Mouse (Mus musculus) intestine, embryonic 15.5 days (tissue): ENCODE measurements around the gene Ralb. TPM values are rescaled to one million over a fixed set of nuclear protein-coding genes. Genes with fewer than 3 reads are reported as not detected.

Experiments used
- ATAC-seq: fragments of 200-750 bp; cut with Nextera tagmentation; 2 replicates; pipeline ENCODE4 v1.8.0; 2017; ENCODE audit warnings: moderate TSS enrichment, moderate library complexity
- H3K27ac ChIP-seq: fragments of 300-500 bp; sonication (generic); 2 replicates; pipeline ENCODE4 v1.5.1; 2015; ENCODE audit warnings: mild to moderate bottlenecking, inconsistent platforms
- H3K27me3 ChIP-seq: fragments of 300-500 bp; sonication (generic); replicated peaks from 2 replicates; pipeline ENCODE4 v1.6.1; 2015; ENCODE audit warnings: inconsistent platforms
- H3K36me3 ChIP-seq: fragments of 300-500 bp; sonication (generic); 2 replicates; pipeline ENCODE4 v1.6.1; 2015; ENCODE audit warnings: inconsistent platforms
- H3K4me1 ChIP-seq: fragments of 300-500 bp; sonication (generic); replicated peaks from 2 replicates; pipeline ENCODE4 v1.6.1; 2015; ENCODE audit warnings: inconsistent platforms
- H3K4me2 ChIP-seq: fragments of 300-500 bp; sonication (generic); replicated peaks from 2 replicates; pipeline ENCODE4 v1.6.1; 2015; ENCODE audit warnings: mild to moderate bottlenecking, inconsistent platforms
- H3K4me3 ChIP-seq: fragments of 300-500 bp; sonication (generic); replicated peaks from 2 replicates; pipeline ENCODE4 v1.5.1; 2015; ENCODE audit warnings: inconsistent platforms
- H3K9ac ChIP-seq: fragments of 300-500 bp; sonication (generic); 2 replicates; pipeline ENCODE4 v1.6.1; 2015; ENCODE audit warnings: inconsistent platforms
- H3K9me3 ChIP-seq: fragments of 300-500 bp; sonication (generic); 2 replicates; pipeline ENCODE4 v1.6.1; 2016; ENCODE audit warnings: inconsistent platforms
- WGBS: fragments of 180-500 bp; shearing (Covaris S2); methylation state at CpG from one replicate; pipeline ENCODE4 v1.1.7; 2015; 5-methylcytosine and 5-hydroxymethylcytosine counted together
- polyA plus RNA-seq: library from polyadenylated mRNA; unstranded; fragments of >200 nt; fragmentation: Nextera tagmentation; extraction: Ambion mirVana; gene quantifications from 2 replicates; pipeline ENCODE4 v1.2.1, GENCODE M21; 2015

The Ralb gene
- polyA plus RNA-seq, 1 experiment from 2014 or later, result 179 TPM

DNA sequence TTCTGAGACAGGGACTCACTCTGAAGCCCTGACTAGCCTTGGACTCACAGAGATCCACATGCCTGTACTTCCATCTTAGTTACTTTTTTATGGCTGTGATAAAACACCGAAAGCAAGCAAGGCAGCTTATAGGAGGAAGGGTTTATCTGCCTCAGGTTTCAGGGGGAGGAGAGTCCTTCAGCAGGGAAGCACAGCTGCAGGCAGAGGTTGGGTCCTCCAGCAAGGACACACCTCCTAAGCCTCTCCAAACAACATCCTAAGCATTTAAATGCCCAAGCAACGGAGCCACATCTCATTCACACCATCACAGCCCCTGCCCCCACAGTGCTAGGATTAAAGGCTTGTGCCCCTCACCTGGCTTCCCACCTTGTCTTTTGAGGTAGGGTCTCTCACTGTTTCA, 18.8 kb downstream of the Ralb start:
- H3K9ac ChIP-seq, result no peak overlapping the region
- no peaks in the 10 kb centered on the region for H3K27me3 ChIP-seq
- 20% methylated on average over 2 of the region's 2 CpGs for WGBS

DNA sequence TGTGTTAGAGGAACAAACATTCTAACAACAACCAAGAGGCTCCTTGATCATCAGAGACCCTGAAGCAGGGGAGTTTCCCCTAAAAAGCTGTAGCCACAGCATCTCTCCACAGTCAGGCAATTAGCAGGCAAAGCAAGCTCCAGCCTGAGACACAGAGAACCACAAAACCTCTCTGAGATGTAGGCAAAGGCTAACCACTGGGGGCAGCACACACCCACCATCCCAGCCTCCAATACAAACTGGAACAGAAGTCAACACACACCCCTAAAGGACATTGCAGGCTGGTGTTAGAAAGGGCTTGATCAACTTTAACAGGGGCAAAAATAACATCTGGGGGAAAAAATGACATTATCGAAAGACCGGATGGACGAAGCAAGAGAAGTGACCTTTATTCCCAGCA, 20.1 kb downstream of the Ralb start:
- no peak for ATAC-seq
- H3K27me3 ChIP-seq, result no peaks in the 10 kb centered on the region
- peaks cover 7% of the 10 kb centered on the region; the same call in 1 of the 2 replicates for H3K4me1 ChIP-seq
- no peak overlapping the region for H3K4me2 ChIP-seq
- H3K36me3 ChIP-seq, result peaks cover 9% of the 10 kb centered on the region
- 70% methylated on average over 3 of the region's 3 CpGs for WGBS
- H3K4me3 ChIP-seq, result no peak overlapping the region
- H3K9me3 ChIP-seq, result no peaks in the 10 kb centered on the region
- no peak overlapping the region for H3K9ac ChIP-seq
- no peak overlapping the region for H3K27ac ChIP-seq

More for the DNA sequence above, 18.8 kb downstream of the Ralb start:
- Histone ChIP-seq H3K27ac (no peak overlapping the region), H3K4me1 (peaks cover 7% of the 10 kb centered on the region; the same call in 1 of the 2 replicates), H3K4me2 (no peak overlapping the region), H3K36me3 (peaks cover 9% of the 10 kb centered on the region), H3K9me3 (no peaks in the 10 kb centered on the region), H3K4me3 (no peak overlapping the region)
- peak; percentile 77 for ATAC-seq

DNA sequence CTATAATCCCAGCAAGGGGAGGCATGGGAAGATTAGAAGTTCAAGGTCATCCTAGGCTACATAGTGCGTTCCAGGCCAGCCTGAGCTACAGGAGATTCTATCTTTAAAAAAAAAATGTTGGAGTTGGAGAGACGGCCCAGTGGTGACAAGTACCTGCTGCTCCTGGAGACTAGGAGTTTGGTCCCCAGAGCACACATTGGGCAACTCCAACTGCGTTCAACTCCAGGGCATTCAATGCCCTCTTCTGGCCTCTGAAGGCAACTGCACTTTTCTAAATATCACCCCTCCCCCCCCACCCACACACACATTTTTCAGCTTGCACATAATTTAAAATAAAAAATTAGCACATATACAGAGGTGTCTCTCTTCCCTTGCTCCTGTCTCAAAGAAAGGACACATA, 21.7 kb downstream of the Ralb start:
- Histone ChIP-seq H3K9ac (no peak overlapping the region), H3K9me3 (no peaks in the 10 kb centered on the region), H3K4me1 (peaks cover 7% of the 10 kb centered on the region; the same call in 1 of the 2 replicates), H3K27ac (no peak overlapping the region), H3K4me3 (no peak overlapping the region), H3K36me3 (peaks cover 9% of the 10 kb centered on the region), H3K27me3 (no peaks in the 10 kb centered on the region), H3K4me2 (no peak overlapping the region)
- ATAC-seq, result no peak
- WGBS, result 62% methylated on average over 3 of the region's 3 CpGs

DNA sequence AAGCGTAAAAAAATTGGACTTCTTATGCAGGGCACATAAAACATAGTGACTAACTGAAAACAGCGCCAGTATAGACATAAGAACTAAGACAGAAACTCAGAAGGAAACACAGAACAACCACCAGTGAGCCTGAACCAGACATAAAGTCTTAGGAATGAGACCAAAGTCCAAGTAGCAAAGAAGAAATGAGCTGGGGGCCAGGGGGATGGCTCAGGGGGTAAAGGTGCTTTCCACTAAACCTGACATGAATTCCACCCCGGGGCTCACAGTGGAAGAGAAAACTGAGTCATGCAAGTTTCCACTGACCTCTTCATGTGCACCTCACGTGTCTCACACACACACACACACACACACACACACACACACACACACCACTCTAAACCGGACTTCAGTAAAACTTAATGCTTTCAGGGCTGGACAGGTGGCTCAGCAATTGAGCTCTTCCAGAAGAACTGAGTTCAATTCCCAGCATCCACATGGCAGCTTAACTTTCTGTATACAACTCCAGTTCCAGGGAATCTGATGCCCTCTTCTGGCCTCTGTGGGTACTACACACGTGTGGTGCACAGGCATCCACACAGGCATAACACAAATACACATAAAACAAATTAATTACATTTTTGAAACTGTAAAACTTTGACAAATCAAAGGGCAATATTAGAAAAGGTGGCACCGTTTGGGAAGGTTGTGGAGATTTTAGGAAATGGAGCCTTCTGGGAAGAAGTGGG, 23.2 kb downstream of the Ralb start:
- 86% methylated on average over 7 of the region's 7 CpGs for WGBS
- Histone ChIP-seq H3K9me3 (no peaks in the 10 kb centered on the region), H3K4me3 (no peak overlapping the region), H3K4me1 (0 out of 2 replicates have a peak, but pooled peaks cover 5% of the 10 kb centered on the region), H3K27ac (no peak overlapping the region), H3K9ac (no peak overlapping the region), H3K27me3 (no peaks in the 10 kb centered on the region), H3K4me2 (no peak overlapping the region), H3K36me3 (peaks cover 9% of the 10 kb centered on the region)
- peak; percentile 62 for ATAC-seq

DNA sequence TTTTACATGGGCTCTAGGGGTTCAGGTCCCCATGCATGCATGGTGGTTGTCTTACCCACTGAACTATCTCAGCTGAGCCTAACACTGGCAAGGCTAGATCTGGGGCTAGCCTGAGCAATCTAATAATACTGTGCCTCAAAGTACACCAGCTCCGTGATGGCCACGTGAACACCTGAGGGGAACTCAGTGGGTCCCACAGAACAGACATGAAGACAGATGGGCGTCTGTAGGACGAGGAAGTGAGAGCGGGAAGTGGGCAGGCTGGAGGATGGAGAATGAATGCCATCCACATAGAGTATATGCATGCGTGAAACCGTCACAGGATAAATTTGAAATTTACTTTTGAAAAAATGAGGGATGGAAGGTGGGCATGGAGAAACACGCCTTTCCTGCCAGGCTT, 23.9 kb downstream of the Ralb start:
- 90% methylated on average over 8 of the region's 8 CpGs for WGBS

DNA sequence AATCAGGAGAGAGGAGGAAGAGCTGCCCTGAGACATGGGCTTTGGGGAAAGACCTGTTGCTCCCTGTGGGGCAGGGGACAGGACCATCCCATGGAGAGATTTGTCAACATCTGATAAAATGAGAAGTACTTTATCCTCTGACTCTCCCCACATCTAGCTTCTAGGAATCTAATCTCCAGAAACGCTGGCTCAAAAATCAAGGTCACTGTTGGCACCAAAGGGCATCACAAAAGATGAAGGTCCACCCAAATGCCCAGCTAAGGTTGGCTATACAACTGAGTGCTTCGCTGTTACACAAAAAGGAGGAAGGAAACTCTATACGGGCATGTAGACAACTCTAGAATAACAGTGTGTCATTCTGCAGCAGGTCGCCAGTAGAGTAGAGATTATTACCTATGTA, 25.0 kb downstream of the Ralb start:
- no peak overlapping the region for H3K9ac ChIP-seq
- H3K4me2 ChIP-seq, result no peak overlapping the region
- H3K27me3 ChIP-seq, result no peaks in the 10 kb centered on the region
- peaks cover 15% of the 10 kb centered on the region for H3K36me3 ChIP-seq
- no peaks in the 10 kb centered on the region for H3K4me1 ChIP-seq
- H3K9me3 ChIP-seq, result no peaks in the 10 kb centered on the region
- no peak overlapping the region for H3K27ac ChIP-seq
- WGBS, result 83% methylated on average over 4 of the region's 4 CpGs
- H3K4me3 ChIP-seq, result no peak overlapping the region
- no peak for ATAC-seq

More for the DNA sequence above, 23.9 kb downstream of the Ralb start:
- Histone ChIP-seq H3K9ac (no peak overlapping the region), H3K27ac (no peak overlapping the region), H3K9me3 (no peaks in the 10 kb centered on the region), H3K4me2 (no peak overlapping the region), H3K36me3 (peaks cover 15% of the 10 kb centered on the region), H3K4me3 (no peak overlapping the region), H3K4me1 (no peaks in the 10 kb centered on the region), H3K27me3 (no peaks in the 10 kb centered on the region)
- no peak for ATAC-seq

DNA sequence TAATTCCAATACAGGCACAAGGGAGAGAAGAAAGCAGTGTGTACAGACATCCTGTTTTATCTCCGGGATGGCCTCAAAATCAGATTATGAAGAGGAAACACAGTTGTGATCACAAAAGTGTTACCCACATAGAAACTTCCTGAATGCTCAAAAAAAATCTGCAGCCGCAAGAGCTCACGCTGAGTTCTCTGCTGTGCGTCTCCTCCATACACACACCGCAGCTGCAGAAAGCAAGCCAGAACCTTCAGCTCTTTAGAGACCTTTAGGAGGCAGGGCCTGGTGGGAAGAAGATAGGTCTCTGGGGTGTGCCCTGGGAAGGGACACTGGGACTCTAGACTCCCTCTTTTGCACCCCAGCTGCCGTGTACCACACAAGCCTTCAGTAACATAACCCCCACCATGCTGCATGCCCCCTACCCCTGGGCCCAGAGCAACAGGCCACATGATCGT, 27.7 kb downstream of the Ralb start:
- Histone ChIP-seq H3K27me3 (no peaks in the 10 kb centered on the region), H3K9me3 (no peaks in the 10 kb centered on the region), H3K4me2 (no peak overlapping the region), H3K9ac (no peak overlapping the region), H3K36me3 (peaks cover 14% of the 10 kb centered on the region), H3K4me1 (no peaks in the 10 kb centered on the region), H3K27ac (no peak overlapping the region), H3K4me3 (no peak overlapping the region)
- WGBS, result 79% methylated on average over 7 of the region's 7 CpGs
- no peak for ATAC-seq

DNA sequence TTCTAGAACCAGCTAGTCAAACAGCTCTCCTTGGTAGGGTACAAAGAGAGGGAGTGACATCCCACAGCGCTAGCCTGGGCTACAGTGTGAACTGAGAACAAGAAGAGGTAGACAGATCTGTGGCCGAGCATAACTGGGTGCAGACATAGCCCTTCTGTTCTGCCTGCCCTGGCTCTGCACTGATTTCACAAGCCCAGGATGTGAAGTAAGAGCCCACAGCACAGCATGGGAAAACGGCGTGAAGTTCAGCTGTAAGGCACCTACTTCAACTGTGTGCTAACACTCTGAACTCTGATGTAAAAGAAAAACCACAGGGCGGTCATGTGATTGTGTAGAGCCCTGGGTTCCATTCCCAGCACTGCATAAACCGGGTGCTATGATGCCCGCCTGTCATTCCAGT, 29.9 kb downstream of the Ralb start:
- H3K27me3 ChIP-seq, result no peaks in the 10 kb centered on the region
- no peak overlapping the region for H3K9ac ChIP-seq
- H3K9me3 ChIP-seq, result no peaks in the 10 kb centered on the region
- no peak overlapping the region for H3K27ac ChIP-seq
- H3K4me3 ChIP-seq, result no peak overlapping the region
- peaks cover 26% of the 10 kb centered on the region for H3K36me3 ChIP-seq
- WGBS, result 92% methylated on average over 7 of the region's 7 CpGs
- ATAC-seq, result no peak
- no peak overlapping the region for H3K4me2 ChIP-seq
- no peaks in the 10 kb centered on the region for H3K4me1 ChIP-seq

DNA sequence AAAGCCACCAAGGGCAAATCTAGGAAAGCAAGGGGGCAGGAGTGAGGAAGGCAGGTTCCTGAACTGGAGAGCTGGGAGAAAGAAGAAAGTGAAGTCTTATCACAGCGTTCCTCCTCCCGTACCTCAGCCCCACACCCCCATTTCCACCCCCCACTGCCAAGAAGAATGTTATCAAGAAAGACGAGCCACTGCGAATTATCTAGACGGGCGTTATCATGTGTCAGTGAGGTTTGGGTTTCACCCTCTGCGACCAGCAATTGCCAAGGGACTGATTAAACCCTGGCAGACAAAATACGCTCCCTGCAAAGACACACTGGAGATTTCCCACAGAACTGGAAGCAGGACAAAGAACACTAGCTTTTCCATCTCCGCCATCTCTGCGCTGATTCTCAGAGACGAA, 31.9 kb downstream of the Ralb start:
- Histone ChIP-seq H3K4me3 (no peak overlapping the region), H3K9me3 (no peaks in the 10 kb centered on the region), H3K4me1 (no peaks in the 10 kb centered on the region), H3K36me3 (peaks cover 29% of the 10 kb centered on the region), H3K9ac (no peak overlapping the region), H3K27ac (no peak overlapping the region), H3K4me2 (no peak overlapping the region), H3K27me3 (no peaks in the 10 kb centered on the region)
- no peak for ATAC-seq
- 62% methylated on average over 11 of the region's 11 CpGs for WGBS

DNA sequence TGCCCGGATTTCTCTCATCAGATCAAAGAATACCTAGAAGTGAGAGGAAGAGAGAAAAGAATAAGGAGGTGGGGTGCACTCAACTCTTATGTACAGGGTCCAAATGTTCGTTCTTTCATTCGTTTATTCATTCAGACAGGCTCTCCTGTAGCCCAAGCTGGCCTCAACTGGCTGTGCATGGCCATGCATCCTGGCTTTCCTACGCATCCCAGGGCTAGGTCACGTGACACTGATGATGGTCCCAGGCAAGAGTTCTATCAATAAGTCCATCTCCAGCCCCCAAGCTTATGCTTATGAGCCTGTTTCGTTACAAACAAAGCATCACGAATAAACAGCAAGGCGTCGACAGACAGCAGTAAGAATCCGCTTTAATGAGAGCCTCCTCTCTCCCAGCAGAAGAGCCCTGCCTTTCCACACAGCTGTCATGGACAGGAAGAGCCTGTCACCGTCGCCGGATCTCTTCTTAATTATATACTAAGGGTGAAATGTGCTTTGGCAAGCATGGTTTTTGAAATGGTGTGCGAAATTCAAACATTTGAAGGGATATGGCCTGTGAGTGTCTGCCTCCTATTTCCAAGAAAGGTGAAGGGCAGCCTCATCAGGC, 32.7 kb downstream of the Ralb start:
- Histone ChIP-seq H3K27ac (no peak overlapping the region), H3K36me3 (peaks cover 29% of the 10 kb centered on the region)
- 53% methylated on average over 14 of the region's 14 CpGs for WGBS

DNA sequence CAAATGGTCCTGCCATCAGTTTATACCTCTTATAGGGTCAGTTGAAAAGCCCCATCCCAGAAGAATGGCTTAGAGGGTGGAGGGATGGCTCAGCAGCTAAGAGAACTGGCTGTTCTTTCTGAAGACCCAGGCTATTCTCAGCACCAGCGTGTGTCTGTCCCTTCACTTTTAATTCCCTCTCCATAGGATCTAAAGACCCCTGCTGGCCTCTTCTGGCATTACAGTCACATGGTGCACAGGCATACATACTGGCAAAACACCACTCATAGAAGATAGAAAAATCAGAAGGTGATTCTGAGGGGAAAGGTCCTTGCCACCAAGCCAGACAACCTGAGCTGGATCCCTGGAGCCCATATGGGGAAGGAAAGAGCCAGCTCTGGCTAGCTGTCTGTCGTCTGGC, 41.2 kb downstream of the Ralb start:
- Histone ChIP-seq H3K9ac (no peak overlapping the region), H3K36me3 (no peaks in the 10 kb centered on the region), H3K4me3 (no peak overlapping the region), H3K27ac (no peak overlapping the region), H3K4me2 (no peak overlapping the region), H3K27me3 (no peaks in the 10 kb centered on the region), H3K9me3 (no peaks in the 10 kb centered on the region), H3K4me1 (no peaks in the 10 kb centered on the region)
- no peak for ATAC-seq
- 51% methylated on average over 2 of the region's 2 CpGs for WGBS

More for the DNA sequence above, 32.7 kb downstream of the Ralb start:
- Histone ChIP-seq H3K4me3 (no peak overlapping the region), H3K9me3 (no peaks in the 10 kb centered on the region), H3K9ac (no peak overlapping the region), H3K27me3 (no peaks in the 10 kb centered on the region), H3K4me1 (no peaks in the 10 kb centered on the region), H3K4me2 (no peak overlapping the region)
- no peak for ATAC-seq

DNA sequence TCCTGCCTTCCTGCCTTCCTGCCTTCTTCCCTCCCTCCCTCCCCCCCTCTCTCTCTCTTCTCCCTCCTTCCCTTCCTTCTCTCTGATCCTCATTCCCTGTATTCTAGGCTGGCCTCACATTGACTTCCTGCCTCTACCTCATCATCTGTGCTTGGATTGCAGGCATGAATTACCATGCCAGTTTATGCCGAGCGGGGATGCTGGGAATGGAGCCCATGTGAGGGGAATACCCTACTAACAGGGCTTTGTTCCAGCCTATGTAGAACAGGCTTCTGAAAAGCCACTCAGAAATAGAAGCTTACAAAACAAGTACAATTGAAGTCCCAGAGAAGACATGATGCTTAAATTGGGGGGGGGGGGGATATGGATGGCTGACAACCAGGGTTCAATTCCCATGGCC, 44.5 kb downstream of the Ralb start:
- Histone ChIP-seq H3K9ac (no peak overlapping the region), H3K9me3 (no peaks in the 10 kb centered on the region), H3K4me1 (peaks cover 9% of the 10 kb centered on the region; the same call in 1 of the 2 replicates), H3K4me3 (no peak overlapping the region), H3K27ac (no peak overlapping the region), H3K27me3 (no peaks in the 10 kb centered on the region; the same call in 1 of the 2 replicates), H3K4me2 (no peak overlapping the region), H3K36me3 (no peaks in the 10 kb centered on the region)
- WGBS, result 76% methylated on average over 2 of the region's 2 CpGs
- ATAC-seq, result no peak
